In genomic region chr11:20533231-20533630, GRCm38 (mm10) we compare ENCODE assay signal across 12 mouse cellular contexts. TPM values are rescaled to one million over a fixed set of nuclear protein-coding genes. Genes with fewer than 3 reads are reported as not detected.
A peak's percentile ranks its signal among the peaks of the same experiment; 100 is the strongest.
DNase-seq lines count a peak whose midpoint lies in the region; ATAC-seq and TF ChIP-seq lines count a peak whose summit lies in the region.
"Had no signal": no experiment of that assay in that cellular context is flagged by ENCODE, and none has a peak within 500 bp of the region (broad histone marks: within the 10 kb centered on the region; RNA-seq: fewer than 3 reads in every experiment).

No protein-coding gene starts in this region.

- H3K9me3 ChIP-seq in kidney, postnatal 0 days (replicated peaks; ENCODE audit: low read length) = no peaks in the 10 kb centered on the region
- H3K9me3 ChIP-seq: forebrain, embryonic 15.5 days; hindbrain, embryonic 15.5 days; intestine, embryonic 15.5 days; kidney, embryonic 15.5 days had no signal

- no peak for TF ChIP-seq CTCF in kidney, postnatal 0 days (IDR thresholded peaks at IDR 0.05; ENCODE audit: low read depth)

- ATAC-seq in kidney, postnatal 0 days (replicated peaks; ENCODE audit: low FRiP score, low read depth) = no peak

- H3K4me3 ChIP-seq in kidney, postnatal 0 days (replicated peaks; ENCODE audit: low read depth, low read length) = no peak overlapping the region
- peak overlapping the region; percentile 70 for H3K4me3 ChIP-seq in macrophage (ENCODE audit: inconsistent target)

- no peaks in the 10 kb centered on the region for H3K27me3 ChIP-seq in kidney, postnatal 0 days (ENCODE audit: insufficient read depth, low read length)
- H3K27me3 ChIP-seq: forebrain, embryonic 15.5 days; hindbrain, embryonic 15.5 days; intestine, embryonic 15.5 days; kidney, embryonic 15.5 days had no signal

- no peak overlapping the region for H3K4me2 ChIP-seq in kidney, postnatal 0 days (ENCODE audit: low read length)

- peak; percentile 35 for DNase-seq in kidney, postnatal 0 days (ENCODE audit: low spot score)
- no peak for DNase-seq in kidney, postnatal 14 days
- DNase-seq in 3134 (ENCODE audit: extremely low read depth, insufficient read length, low spot score) (peak; percentile 40), 3T3-L1 (ENCODE audit: low read depth, low spot score) (peak; percentile 67)
- DNase-seq in thymus, adult 18-20 months = no peak
- DNase-seq in spleen, postnatal 10 days (ENCODE audit: low spot score in 2 of 2) = no peak
- DNase-seq: left cerebral cortex, postnatal 4 days had no signal

- H3K4me1 ChIP-seq in kidney, postnatal 0 days (replicated peaks; ENCODE audit: insufficient read depth, low read length) = 0 out of 2 replicates have a peak, but pooled peaks cover 4% of the 10 kb centered on the region
- H3K4me1 ChIP-seq: intestine, embryonic 15.5 days had no signal

- no peak overlapping the region for H3K27ac ChIP-seq in kidney, postnatal 0 days
- H3K27ac ChIP-seq in macrophage = peak overlapping the region; percentile 91
- H3K27ac ChIP-seq: forebrain, embryonic 15.5 days had no signal

- WGBS in kidney, postnatal 0 days = 71% methylated on average over 4 of the region's 4 CpGs
- WGBS in macrophage (ENCODE audit: missing documents) = 15% methylated on average over 4 of the region's 4 CpGs

- H3K36me3 ChIP-seq in kidney, postnatal 0 days (ENCODE audit: insufficient read depth, low read length) = no peaks in the 10 kb centered on the region
- H3K36me3 ChIP-seq in macrophage (ENCODE audit: inconsistent target) = no peaks in the 10 kb centered on the region
- H3K36me3 ChIP-seq: forebrain, embryonic 15.5 days; hindbrain, embryonic 15.5 days; intestine, embryonic 15.5 days; kidney, embryonic 15.5 days had no signal

- no peak overlapping the region for H3K9ac ChIP-seq in kidney, postnatal 0 days (ENCODE audit: low read depth, low read length)

- H3K79me2 ChIP-seq in macrophage (ENCODE audit: inconsistent target) = no peaks in the 10 kb centered on the region; the same call in 1 of the 2 replicates

RNA-seq across cellular contexts. Expression of gene Sertad2, which starts 9.8 kb away (rescaled TPM):
- polyA plus RNA-seq in kidney, postnatal 0 days (2015; fragmentation: Nextera tagmentation; extraction: Ambion mirVana) = 36.0 and 40.9 TPM in 2 replicates
- total RNA-seq in macrophage (2018; cell fraction: chromatin; rRNA removed) = 10 to 100 TPM in 25 of 26 experiments, 1 to 10 TPM in 1; 7.5 to 76.4 (median 22.3) TPM
- total RNA-seq in macrophage (2018; cell fraction: cytosol; rRNA removed) = 10 to 100 TPM; 15.7 to 64.9 (median 23.4) TPM
- 100 to 1,000 TPM in 2 of 26 experiments, 10 to 100 TPM in 24; 18.0 to 116 (median 34.5) TPM for total RNA-seq in macrophage (2018; cell fraction: nucleus; rRNA removed)
- polyA plus RNA-seq in macrophage (2018) = 9.7 to 19.7 TPM (median 12.9 TPM) in 3 replicates

Comparison
In these comparisons a context has a peak if more than half of its experiments do, and no peak if none do; other contexts are left out.
1. DNase-seq: peak in kidney, postnatal 0 days (single experiment), 3134 (single experiment) and 3T3-L1 (single experiment); none in kidney, postnatal 14 days (single experiment), thymus, adult 18-20 months (0 of 2) and spleen, postnatal 10 days (0 of 2).